Mouse (Mus musculus) liver, postnatal 0 days (tissue): ENCODE results near the gene Cdk17.

Source experiments
- CTCF ChIP-seq: sonication (generic); IDR thresholded peaks from 2 replicates; pipeline ENCODE4 v1.5.1; 2016; ENCODE audit warnings: antibody characterized with exemption, low read depth
- EP300 ChIP-seq: IDR thresholded peaks from 2 replicates; pipeline ENCODE4 v1.6.1; 2016; ENCODE audit warnings: antibody characterized with exemption, low read depth, mild to moderate bottlenecking

GRCm38 (mm10) chr10:93247422-93247821 is 86.7 kb downstream of the Cdk17 start:
- TF ChIP-seq CTCF: no peak
- no peak for TF ChIP-seq EP300
